ENCODE assay signal across 11 mouse cellular contexts in genomic region chr6:127925915-127926314, GRCm38 (mm10). TPM values are rescaled to one million over a fixed set of nuclear protein-coding genes. Genes with fewer than 3 reads are reported as not detected.
DNase-seq lines count a peak whose midpoint lies in the region; ATAC-seq lines count a peak whose summit lies in the region.
"Had no signal": no experiment of that assay in that cellular context is flagged by ENCODE, and none has a peak within 500 bp of the region (broad histone marks: within the 10 kb centered on the region; RNA-seq: fewer than 3 reads in every experiment).

No protein-coding gene starts in this region.

- 53% methylated on average over 9 of the region's 9 CpGs for WGBS in kidney, embryonic 15.5 days

- DNase-seq in kidney, adult 8-10 months = no peak
- DNase-seq in frontal cortex, postnatal 14 days (ENCODE audit: low spot score in 2 of 2) = peak; percentile 56 to 62
- peak; percentile 59 for DNase-seq in left cerebral cortex, adult 11 months (ENCODE audit: low spot score)
- peak; percentile 71 for DNase-seq in right cerebral cortex, postnatal 14 days
- DNase-seq in gastrocnemius, postnatal 25 days = no peak
- DNase-seq in spleen, adult 18-20 months = no peak

- H3K9ac ChIP-seq in kidney, embryonic 15.5 days = no peak overlapping the region
- H3K9ac ChIP-seq: liver, embryonic 14.5 days; stomach, embryonic 15.5 days had no signal

- no peaks in the 10 kb centered on the region for H3K36me3 ChIP-seq in kidney, embryonic 15.5 days
- H3K36me3 ChIP-seq: stomach, embryonic 15.5 days had no signal

- peaks cover 23% of the 10 kb centered on the region for H3K4me1 ChIP-seq in kidney, embryonic 15.5 days
- H3K4me1 ChIP-seq: stomach, embryonic 15.5 days had no signal

- peak; percentile 35; the same call in 1 of the 2 replicates for ATAC-seq in kidney, embryonic 15.5 days (replicated peaks; ENCODE audit: low FRiP score)
- no peak for ATAC-seq in erythroid progenitor cell, adult 5-6 weeks (replicated peaks; ENCODE audit: low FRiP score, poor library complexity, severe bottlenecking)

- H3K27ac ChIP-seq in kidney, embryonic 15.5 days = no peak overlapping the region
- H3K27ac ChIP-seq: liver, embryonic 14.5 days; stomach, embryonic 15.5 days had no signal

- no peak overlapping the region for H3K4me2 ChIP-seq in kidney, embryonic 15.5 days
- H3K4me2 ChIP-seq: stomach, embryonic 15.5 days had no signal

- 0 out of 2 replicates have a peak, but pooled peaks cover 3% of the 10 kb centered on the region for H3K27me3 ChIP-seq in kidney, embryonic 15.5 days
- H3K27me3 ChIP-seq: stomach, embryonic 15.5 days had no signal

- H3K4me3 ChIP-seq in kidney, embryonic 15.5 days (replicated peaks) = no peak overlapping the region
- H3K4me3 ChIP-seq: stomach, embryonic 15.5 days had no signal

- H3K9me3 ChIP-seq in kidney, embryonic 15.5 days (replicated peaks) = no peaks in the 10 kb centered on the region
- H3K9me3 ChIP-seq: stomach, embryonic 15.5 days had no signal

RNA-seq across cellular contexts. Expression of gene Tspan11, which starts 38.5 kb away (rescaled TPM):
- 7.5 and 7.6 TPM in 2 replicates for polyA plus RNA-seq in kidney, embryonic 15.5 days (2015; fragmentation: Nextera tagmentation; extraction: Ambion mirVana)
- total RNA-seq in gastrocnemius, postnatal 25 days (2021) = 1 to 10 TPM; 2.3 to 3.3 TPM
- total RNA-seq in erythroid progenitor cell, adult 5-6 weeks (2015; ENCODE audit: low replicate concordance) = not detected in 2 replicates
- not detected in 2 replicates for total RNA-seq in erythroid progenitor cell, adult 5-6 weeks (2017; ENCODE audit: low replicate concordance)
- total RNA-seq: hematopoietic stem cell, adult 5-6 weeks had no signal

Comparison
In these comparisons a context has a peak if more than half of its experiments do, and no peak if none do; other contexts are left out.
1. DNase-seq: peak in frontal cortex, postnatal 14 days (2 of 2), left cerebral cortex, adult 11 months (single experiment) and right cerebral cortex, postnatal 14 days (single experiment); none in kidney, adult 8-10 months (0 of 2), gastrocnemius, postnatal 25 days (single experiment) and spleen, adult 18-20 months (0 of 2).